Mouse (Mus musculus) testis, adult 2 months (tissue): ENCODE data around the gene Ttyh1. TPM values are rescaled to one million over a fixed set of nuclear protein-coding genes. Genes with fewer than 3 reads are reported as not detected.
A peak's percentile ranks its signal among the peaks of the same experiment; 100 is the strongest.

ENCODE experiments used
- H3K27ac ChIP-seq: fragments of 200-500 bp; 2 replicates; pipeline ENCODE4 v1.5.1; 2012; ENCODE audit warnings: low read depth, low read length; ENCODE audit not compliant: control insufficient read depth, insufficient read depth
- H3K27me3 ChIP-seq: fragments of 200-500 bp; 2 replicates; pipeline ENCODE4 v1.6.1; 2012; ENCODE audit warnings: mild to moderate bottlenecking, low read length, moderate library complexity; ENCODE audit not compliant: control insufficient read depth, insufficient read depth
- H3K36me3 ChIP-seq: fragments of 200-500 bp; 2 replicates; pipeline ENCODE4 v1.6.1; 2012; ENCODE audit warnings: mild to moderate bottlenecking, low read length; ENCODE audit not compliant: control insufficient read depth, insufficient read depth
- H3K4me1 ChIP-seq: fragments of 200-500 bp; 2 replicates; pipeline ENCODE4 v1.6.1; 2012; ENCODE audit warnings: low read length; ENCODE audit not compliant: control insufficient read depth, insufficient read depth
- H3K4me3 ChIP-seq: fragments of 200-500 bp; 2 replicates; pipeline ENCODE4 v1.5.1; 2012; ENCODE audit warnings: low read depth, mild to moderate bottlenecking, low read length, moderate library complexity, mixed read lengths; ENCODE audit not compliant: control insufficient read depth
- CTCF ChIP-seq: fragments of 200-500 bp; IDR thresholded peaks from 2 replicates; pipeline ENCODE4 v1.5.1; 2012; ENCODE audit warnings: low read depth, mild to moderate bottlenecking, inconsistent platforms, low read length, moderate library complexity; ENCODE audit not compliant: control insufficient read depth, insufficient read depth, insufficient replicate concordance
- POLR2A ChIP-seq: fragments of 200-500 bp; IDR thresholded peaks from 2 replicates; pipeline ENCODE4 v1.6.1; 2012; ENCODE audit warnings: low read depth, mild to moderate bottlenecking, inconsistent platforms, low read length, moderate library complexity; ENCODE audit not compliant: control insufficient read depth
- polyA plus RNA-seq: library from polyadenylated mRNA; depleted of rRNA; stranded (reverse); fragments of >200 nt; gene quantifications from 2 replicates; pipeline ENCODE4 v1.2.3, GENCODE M21; 2012

Ttyh1 gene
- polyA plus RNA-seq, 1 experiment, result 70.0 TPM

DNA sequence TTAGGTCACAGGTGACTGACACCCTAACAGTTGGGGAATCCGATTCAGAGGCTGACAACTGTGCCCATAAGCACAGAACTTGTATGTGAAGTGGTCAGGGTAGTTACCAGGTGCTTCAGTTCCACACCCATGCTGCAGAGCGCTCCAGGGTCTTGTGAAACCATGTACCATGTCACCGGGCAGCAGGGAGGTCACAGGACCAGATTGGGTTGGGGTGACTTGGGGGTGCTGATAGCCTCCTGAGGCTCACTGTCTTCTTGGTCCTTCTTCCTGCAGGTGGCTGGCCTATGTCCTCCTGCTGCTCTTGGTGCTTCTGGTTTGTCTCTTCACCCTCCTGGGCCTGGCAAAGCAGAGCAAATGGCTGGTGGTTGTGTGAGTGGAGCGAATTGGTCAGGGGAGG lies 8.7 kb downstream of the Ttyh1 start:
- no peaks in the 10 kb centered on the region for H3K27me3 ChIP-seq
- no peak for TF ChIP-seq POLR2A
- no peak for TF ChIP-seq CTCF
- no peak overlapping the region for H3K4me3 ChIP-seq
- H3K4me1 ChIP-seq, result peaks cover 16% of the 10 kb centered on the region
- H3K27ac ChIP-seq, result no peak overlapping the region
- no peaks in the 10 kb centered on the region for H3K36me3 ChIP-seq

DNA sequence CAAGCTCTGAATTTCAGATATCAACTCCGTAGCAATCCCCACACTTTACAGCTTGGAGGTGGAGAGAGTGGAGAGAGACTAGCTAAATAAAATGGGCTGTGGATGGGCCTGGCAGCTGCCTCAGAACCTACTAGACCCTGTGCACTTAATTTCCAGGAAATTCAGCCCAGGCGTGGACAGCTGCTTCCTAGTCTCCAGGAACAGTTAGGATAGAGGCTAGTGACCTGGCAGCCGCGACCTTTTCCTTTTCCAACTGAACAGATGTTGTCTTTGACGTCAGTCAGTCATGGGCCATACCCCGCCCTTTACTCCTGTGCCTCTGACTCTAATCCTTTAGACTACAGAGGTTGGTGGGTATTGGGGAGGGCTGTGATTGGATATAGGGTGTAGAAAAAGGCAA lies 9.7 kb downstream of the Ttyh1 start:
- Histone ChIP-seq H3K27ac (no peak overlapping the region), H3K4me3 (no peak overlapping the region), H3K27me3 (no peaks in the 10 kb centered on the region), H3K4me1 (peaks cover 14% of the 10 kb centered on the region), H3K36me3 (no peaks in the 10 kb centered on the region)
- TF ChIP-seq CTCF (no peak), POLR2A (no peak)

DNA sequence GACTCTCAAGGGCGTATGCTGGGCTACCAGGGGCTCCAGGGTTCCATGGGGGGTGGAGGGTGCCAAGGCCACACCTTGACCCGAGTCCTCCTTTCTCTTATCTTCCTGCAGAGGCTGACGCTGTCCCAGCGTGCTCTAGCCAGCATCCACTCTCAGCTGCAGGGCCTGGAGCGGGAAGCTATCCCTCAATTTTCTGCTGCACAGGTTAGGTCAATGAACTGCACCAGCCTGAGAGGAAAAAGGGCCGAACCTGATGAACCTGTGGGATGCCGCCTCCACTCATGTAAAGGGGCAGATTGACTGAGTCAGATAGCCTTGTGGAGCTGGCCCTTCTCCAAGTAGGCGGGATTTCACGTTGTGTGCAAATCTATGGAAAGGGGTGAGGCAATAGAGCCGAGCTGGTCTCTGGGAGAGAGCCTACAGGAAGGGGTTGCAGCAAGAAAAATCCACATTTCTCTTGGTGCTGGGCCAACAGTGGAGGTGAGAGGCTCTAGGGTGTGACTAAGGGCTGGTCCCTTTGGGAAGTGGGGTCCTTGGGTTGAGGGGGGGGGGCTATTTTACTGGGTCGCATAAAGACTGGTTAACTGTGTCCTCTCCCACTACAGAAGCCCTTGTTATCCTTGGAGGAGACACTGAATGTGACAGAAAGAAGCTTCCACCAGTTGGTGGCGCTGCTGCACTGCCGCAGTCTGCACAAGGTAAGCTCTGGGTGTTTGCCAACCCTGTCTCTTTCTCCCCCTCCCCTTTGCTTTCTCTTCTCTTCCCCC lies 11.7 kb downstream of the Ttyh1 start:
- H3K36me3 ChIP-seq, result no peaks in the 10 kb centered on the region
- no peaks in the 10 kb centered on the region for H3K27me3 ChIP-seq
- TF ChIP-seq POLR2A, result peak; percentile 11; the same call in 1 of the 2 replicates
- peak; percentile 75; the same call in 1 of the 2 replicates for TF ChIP-seq CTCF
- H3K27ac ChIP-seq, result peak overlapping the region; percentile 43; the same call in 1 of the 2 replicates
- H3K4me3 ChIP-seq, result no peak overlapping the region
- H3K4me1 ChIP-seq, result peaks cover 9% of the 10 kb centered on the region

DNA sequence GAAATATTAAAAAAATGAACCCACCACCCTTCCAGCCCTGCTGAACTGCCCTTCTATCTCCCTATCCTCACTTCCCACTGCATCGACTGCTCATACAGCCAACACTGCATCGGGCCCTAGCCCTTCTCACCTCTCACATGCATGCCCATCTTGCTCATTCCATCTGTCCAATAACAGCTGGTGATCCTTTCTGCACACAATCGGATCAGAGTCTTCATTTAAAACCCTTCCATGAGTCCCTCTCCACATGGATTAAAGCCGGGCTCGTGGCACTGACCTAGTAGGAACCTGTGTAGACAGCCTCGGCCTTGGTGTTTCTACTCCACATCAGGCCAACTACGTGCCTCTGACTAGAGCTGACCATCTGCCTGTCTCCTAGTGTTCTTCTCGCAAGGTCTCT lies 12.8 kb downstream of the Ttyh1 start:
- Histone ChIP-seq H3K4me3 (no peak overlapping the region), H3K27ac (no peak overlapping the region), H3K4me1 (peaks cover 9% of the 10 kb centered on the region), H3K27me3 (no peaks in the 10 kb centered on the region), H3K36me3 (no peaks in the 10 kb centered on the region)
- TF ChIP-seq POLR2A (no peak), CTCF (no peak)

DNA sequence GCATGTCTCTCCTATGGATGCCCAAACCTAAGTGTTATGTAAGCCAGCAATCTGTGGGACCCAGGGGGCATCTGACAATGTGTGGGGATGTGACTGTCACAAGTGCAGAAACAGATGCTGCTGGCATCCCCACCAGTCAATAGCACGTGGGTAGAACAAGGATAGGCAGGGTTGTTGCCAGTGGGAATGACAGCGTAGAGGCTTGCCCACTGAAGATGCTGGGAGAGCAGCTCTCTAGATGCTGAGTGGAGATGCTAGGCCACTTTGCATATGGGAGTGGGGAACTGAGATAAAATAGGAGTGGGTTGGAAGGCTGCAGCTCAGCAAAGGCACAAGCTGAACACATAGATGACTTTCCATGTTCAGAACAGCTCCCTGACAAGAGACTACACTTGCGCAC lies 13.4 kb downstream of the Ttyh1 start:
- TF ChIP-seq CTCF, result no peak
- TF ChIP-seq POLR2A, result no peak
- peaks cover 9% of the 10 kb centered on the region for H3K4me1 ChIP-seq
- no peak overlapping the region for H3K4me3 ChIP-seq
- H3K27ac ChIP-seq, result no peak overlapping the region
- H3K27me3 ChIP-seq, result no peaks in the 10 kb centered on the region
- no peaks in the 10 kb centered on the region for H3K36me3 ChIP-seq

DNA sequence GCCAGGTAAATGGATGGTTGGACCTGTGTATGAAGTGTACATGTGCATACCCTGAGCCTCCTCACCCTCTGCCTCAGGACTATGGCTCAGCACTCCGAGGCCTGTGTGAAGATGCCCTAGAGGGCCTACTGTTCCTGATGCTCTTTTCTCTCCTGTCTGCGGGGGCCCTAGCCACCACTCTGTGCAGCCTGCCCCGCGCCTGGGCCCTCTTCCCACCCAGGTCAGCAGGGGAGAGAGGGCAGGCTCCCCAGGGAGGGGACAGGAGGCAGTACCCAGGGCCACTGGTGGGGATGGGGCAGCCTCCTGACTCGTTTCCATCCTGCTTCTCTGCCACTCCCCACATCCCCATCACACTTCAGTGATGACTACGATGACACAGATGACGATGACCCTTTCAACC lies 13.8 kb downstream of the Ttyh1 start:
- Histone ChIP-seq H3K27me3 (no peaks in the 10 kb centered on the region), H3K27ac (no peak overlapping the region), H3K4me1 (peaks cover 9% of the 10 kb centered on the region), H3K36me3 (no peaks in the 10 kb centered on the region), H3K4me3 (no peak overlapping the region)
- TF ChIP-seq POLR2A (no peak), CTCF (no peak)

DNA sequence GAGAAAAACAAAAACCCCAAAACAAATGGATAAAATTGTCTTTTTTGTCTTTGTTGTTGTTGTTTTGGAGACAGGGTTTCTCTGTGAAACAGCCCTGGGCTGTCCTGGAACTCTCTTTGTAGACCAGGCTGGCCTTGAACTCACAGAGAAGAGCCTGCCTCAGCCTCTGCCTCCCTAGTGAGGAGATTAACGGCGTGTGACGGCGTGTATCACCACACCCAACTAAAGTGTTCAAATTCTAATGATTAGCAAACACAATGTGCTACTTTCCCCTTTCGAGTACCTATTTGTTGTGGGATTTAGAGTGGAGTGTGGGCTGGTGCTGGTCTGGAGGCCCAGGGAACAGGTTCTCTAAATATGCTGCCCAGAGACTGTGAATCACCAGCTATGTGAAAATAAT lies 15.7 kb downstream of the Ttyh1 start:
- Histone ChIP-seq H3K36me3 (no peaks in the 10 kb centered on the region), H3K27me3 (no peaks in the 10 kb centered on the region), H3K4me1 (peaks cover 2% of the 10 kb centered on the region; the same call in 1 of the 2 replicates), H3K27ac (no peak overlapping the region), H3K4me3 (no peak overlapping the region)
- no peak for TF ChIP-seq POLR2A
- no peak for TF ChIP-seq CTCF

DNA sequence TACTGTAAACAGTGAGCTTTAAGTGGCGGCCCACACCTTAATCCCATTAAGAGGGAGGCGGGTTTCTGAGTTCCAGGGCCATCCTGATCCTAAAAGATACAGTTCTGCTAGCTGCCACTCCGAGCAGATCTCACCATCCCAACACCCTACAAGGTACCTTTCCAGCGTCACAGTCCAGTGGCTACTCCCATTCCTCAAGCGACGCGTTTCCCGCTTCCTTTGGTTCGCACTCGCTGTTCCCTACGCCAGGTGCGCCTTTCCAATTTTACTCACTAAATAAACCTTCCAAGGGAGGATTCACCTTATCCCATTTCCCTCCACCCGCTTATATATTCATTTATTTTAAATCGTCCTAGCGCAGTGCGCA lies 17.2 kb downstream of the Ttyh1 start:
- TF ChIP-seq POLR2A (no peak), CTCF (no peak)
- Histone ChIP-seq H3K4me1 (peaks cover 2% of the 10 kb centered on the region; the same call in 1 of the 2 replicates), H3K4me3 (peak overlapping the region; percentile 94), H3K36me3 (no peaks in the 10 kb centered on the region), H3K27me3 (no peaks in the 10 kb centered on the region), H3K27ac (peak overlapping the region; percentile 99)
